Mouse (Mus musculus): ENCODE results near the gene Ugt1a8.
"Not testable (repeated sequence)": the region's sequence is repeated elsewhere in the genome, so short reads cannot be mapped to it uniquely, and the experiment has no call there.

DNA sequence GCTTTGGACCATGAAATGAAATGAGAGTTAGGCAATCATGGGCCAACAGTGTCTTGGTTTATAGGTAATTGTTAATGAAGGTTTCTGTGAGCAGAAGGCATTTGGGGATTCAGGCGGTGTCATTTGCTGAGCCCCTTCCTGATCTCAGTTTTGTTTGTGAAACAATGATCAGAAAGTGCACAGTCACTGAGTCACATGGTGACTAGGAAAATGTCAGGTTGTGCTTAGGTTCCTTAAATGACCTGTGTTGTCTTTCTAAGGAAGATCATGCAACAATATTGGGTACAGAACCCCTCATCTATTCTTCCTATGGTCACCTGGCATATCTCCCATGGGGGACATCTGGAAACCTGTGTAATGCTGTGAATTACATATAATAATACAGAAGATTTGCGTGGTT lies 40.2 kb upstream of the Ugt1a8 start:
- TF ChIP-seq CTCF (IDR thresholded peaks at IDR 0.05 in 2 of 3, conservative IDR thresholded peaks at IDR 0.05 in 1 of 3; ENCODE audit: control insufficient read depth in 1 of 3, insufficient read depth in 1 of 3, low read depth in 2 of 3, low read length in 3 of 3, poor library complexity in 1 of 3, severe bottlenecking in 1 of 3); GATA1 (IDR thresholded peaks at IDR 0.05; ENCODE audit: low read depth, low read length); ZC3H11A (IDR thresholded peaks at IDR 0.05; ENCODE audit: low read depth, low read length); NRF1 (IDR thresholded peaks at IDR 0.05; ENCODE audit: insufficient read depth, low read depth, low read length, poor library complexity, severe bottlenecking); CHD1 (IDR thresholded peaks at IDR 0.05; ENCODE audit: low read depth, low read length); POLR2A (IDR thresholded peaks at IDR 0.05; ENCODE audit: control insufficient read depth in 1 of 2, insufficient read depth in 1 of 2, low read depth in 1 of 2, low read length in 2 of 2, poor library complexity in 1 of 2); MAFK (IDR thresholded peaks at IDR 0.05; ENCODE audit: borderline replicate concordance, low read depth, low read length); KAT2A (conservative IDR thresholded peaks at IDR 0.05; ENCODE audit: low read depth, low read length): not testable (repeated sequence)

Data from MEL (cell line).